Mouse (Mus musculus): ENCODE results near the gene D430041D05Rik. TPM values are rescaled to one million over a fixed set of nuclear protein-coding genes. Genes with fewer than 3 reads are reported as not detected.

Gene D430041D05Rik
- polyA plus RNA-seq, 1 experiment from 2014 or later: 0.97 TPM

DNA sequence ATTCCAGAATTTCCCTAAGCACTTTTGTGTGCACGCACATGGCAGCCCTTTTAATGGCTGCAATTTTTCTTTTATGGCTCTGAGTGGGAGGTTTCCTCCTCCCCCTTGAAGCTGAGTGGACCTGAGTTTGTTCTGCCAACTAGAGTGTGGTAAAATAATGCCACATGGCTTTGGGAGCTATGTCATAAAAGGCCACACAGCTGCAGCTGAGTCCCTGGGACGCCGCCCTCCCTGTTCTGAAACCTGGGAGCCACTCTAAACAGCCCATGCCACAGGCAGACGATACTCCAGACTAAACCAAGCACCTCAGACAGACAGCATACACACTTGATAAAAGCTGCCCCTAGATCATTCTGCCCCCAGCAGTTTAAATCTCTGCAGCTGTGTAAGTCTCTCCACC lies 143.8 kb downstream of the D430041D05Rik start:
- no peak overlapping the region for H3K27ac ChIP-seq (replicated peaks; ENCODE audit: low read depth, low read length)
- DNase-seq (ENCODE audit: low spot score): peak; percentile 68

GRCm38 (mm10) chr2:104261741-104262067 lies 149.1 kb downstream of the D430041D05Rik start:
- WGBS: 93% methylated on average over 4 of the region's 4 CpGs
- DNase-seq (ENCODE audit: low spot score) (no peak), ATAC-seq (ENCODE audit: insufficient number of reproducible peaks, low FRiP score, low TSS enrichment, low read depth) (no peak)

More for the DNA sequence above, 143.8 kb downstream of the D430041D05Rik start:
- Histone ChIP-seq H3K4me3 (ENCODE audit: low read depth, low read length) (no peak overlapping the region), H3K4me1 (ENCODE audit: control insufficient read depth, insufficient read depth, low read length) (no peaks in the 10 kb centered on the region), H3K4me2 (ENCODE audit: low read depth, severe bottlenecking) (no peak overlapping the region), H3K27me3 (ENCODE audit: control insufficient read depth, insufficient read depth, low read length) (no peaks in the 10 kb centered on the region), H3K9ac (ENCODE audit: low read length) (no peak overlapping the region), H3K36me3 (ENCODE audit: control insufficient read depth, insufficient read depth, low read length) (no peaks in the 10 kb centered on the region), H3K9me3 (ENCODE audit: control insufficient read depth, low read length) (no peaks in the 10 kb centered on the region)
- WGBS: 16% methylated on average over 4 of the region's 4 CpGs
- ATAC-seq (ENCODE audit: insufficient number of reproducible peaks, low FRiP score, low TSS enrichment, low read depth): peak; percentile 83

GRCm38 (mm10) chr2:104260920-104261740 lies 149.7 kb downstream of the D430041D05Rik start:
- Histone ChIP-seq H3K4me1 (ENCODE audit: control insufficient read depth, insufficient read depth, low read length) (no peaks in the 10 kb centered on the region), H3K9ac (ENCODE audit: low read length) (no peak overlapping the region), H3K4me2 (ENCODE audit: low read depth, severe bottlenecking) (no peak overlapping the region), H3K27ac (replicated peaks; ENCODE audit: low read depth, low read length) (no peak overlapping the region), H3K4me3 (ENCODE audit: low read depth, low read length) (no peak overlapping the region), H3K9me3 (ENCODE audit: control insufficient read depth, low read length) (no peaks in the 10 kb centered on the region), H3K27me3 (ENCODE audit: control insufficient read depth, insufficient read depth, low read length) (no peaks in the 10 kb centered on the region), H3K36me3 (ENCODE audit: control insufficient read depth, insufficient read depth, low read length) (no peaks in the 10 kb centered on the region)
- ATAC-seq (ENCODE audit: insufficient number of reproducible peaks, low FRiP score, low TSS enrichment, low read depth) (no peak), DNase-seq (ENCODE audit: low spot score) (no peak)
- 86% methylated on average over 18 of the region's 18 CpGs for WGBS

More at GRCm38 (mm10) chr2:104261741-104262067, 149.1 kb downstream of the D430041D05Rik start:
- no peak overlapping the region for H3K27ac ChIP-seq (replicated peaks; ENCODE audit: low read depth, low read length)
- no peaks in the 10 kb centered on the region for H3K36me3 ChIP-seq (ENCODE audit: control insufficient read depth, insufficient read depth, low read length)
- no peaks in the 10 kb centered on the region for H3K4me1 ChIP-seq (ENCODE audit: control insufficient read depth, insufficient read depth, low read length)
- no peak overlapping the region for H3K4me3 ChIP-seq (ENCODE audit: low read depth, low read length)
- H3K4me2 ChIP-seq (ENCODE audit: low read depth, severe bottlenecking): no peak overlapping the region
- no peak overlapping the region for H3K9ac ChIP-seq (ENCODE audit: low read length)
- H3K27me3 ChIP-seq (ENCODE audit: control insufficient read depth, insufficient read depth, low read length): no peaks in the 10 kb centered on the region
- no peaks in the 10 kb centered on the region for H3K9me3 ChIP-seq (ENCODE audit: control insufficient read depth, low read length)

GRCm38 (mm10) chr2:104256585-104256984 lies 154.2 kb downstream of the D430041D05Rik start:
- WGBS: 76% methylated on average over 15 of the region's 15 CpGs
- no peak overlapping the region for H3K4me3 ChIP-seq (ENCODE audit: low read depth, low read length)
- H3K27me3 ChIP-seq (ENCODE audit: control insufficient read depth, insufficient read depth, low read length): no peaks in the 10 kb centered on the region
- ATAC-seq (ENCODE audit: insufficient number of reproducible peaks, low FRiP score, low TSS enrichment, low read depth) (no peak), DNase-seq (ENCODE audit: low spot score) (no peak)
- no peak overlapping the region for H3K27ac ChIP-seq (replicated peaks; ENCODE audit: low read depth, low read length)
- H3K9ac ChIP-seq (ENCODE audit: low read length): no peak overlapping the region
- H3K36me3 ChIP-seq (ENCODE audit: control insufficient read depth, insufficient read depth, low read length): no peaks in the 10 kb centered on the region
- 0 out of 2 replicates have a peak, but pooled peaks cover 2% of the 10 kb centered on the region for H3K4me1 ChIP-seq (ENCODE audit: control insufficient read depth, insufficient read depth, low read length)
- no peak overlapping the region for H3K4me2 ChIP-seq (ENCODE audit: low read depth, severe bottlenecking)
- no peaks in the 10 kb centered on the region for H3K9me3 ChIP-seq (ENCODE audit: control insufficient read depth, low read length)

DNA sequence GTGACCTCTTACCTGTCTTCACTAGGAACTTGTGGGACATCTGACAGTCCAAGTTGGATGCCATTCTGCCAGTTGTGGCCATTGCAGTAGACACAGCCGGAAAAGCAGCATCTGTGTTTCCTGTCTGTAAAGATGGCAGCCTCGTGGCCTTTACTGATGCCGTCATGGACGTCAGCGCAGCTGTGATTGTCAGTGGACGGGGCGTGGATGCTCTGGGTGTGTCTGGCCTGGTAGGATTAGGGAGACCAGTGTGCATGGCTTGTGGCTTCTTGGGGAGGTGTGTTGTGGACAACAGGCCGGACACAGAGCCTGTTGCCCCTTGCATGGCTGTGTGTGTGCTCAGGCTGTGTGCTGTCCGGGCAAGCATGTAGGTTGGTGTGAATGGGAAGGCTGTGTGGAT lies 155.9 kb downstream of the D430041D05Rik start:
- ATAC-seq (ENCODE audit: insufficient number of reproducible peaks, low FRiP score, low TSS enrichment, low read depth): no peak
- no peak for DNase-seq (ENCODE audit: low spot score)
- no peak overlapping the region for H3K9ac ChIP-seq (ENCODE audit: low read length)
- H3K27ac ChIP-seq (replicated peaks; ENCODE audit: low read depth, low read length): no peak overlapping the region
- H3K4me2 ChIP-seq (ENCODE audit: low read depth, severe bottlenecking): no peak overlapping the region
- H3K27me3 ChIP-seq (ENCODE audit: control insufficient read depth, insufficient read depth, low read length): no peaks in the 10 kb centered on the region
- H3K4me3 ChIP-seq (ENCODE audit: low read depth, low read length): no peak overlapping the region
- WGBS: 90% methylated on average over 9 of the region's 9 CpGs
- 0 out of 2 replicates have a peak, but pooled peaks cover 2% of the 10 kb centered on the region for H3K4me1 ChIP-seq (ENCODE audit: control insufficient read depth, insufficient read depth, low read length)
- H3K36me3 ChIP-seq (ENCODE audit: control insufficient read depth, insufficient read depth, low read length): no peaks in the 10 kb centered on the region
- H3K9me3 ChIP-seq (ENCODE audit: control insufficient read depth, low read length): no peaks in the 10 kb centered on the region

DNA sequence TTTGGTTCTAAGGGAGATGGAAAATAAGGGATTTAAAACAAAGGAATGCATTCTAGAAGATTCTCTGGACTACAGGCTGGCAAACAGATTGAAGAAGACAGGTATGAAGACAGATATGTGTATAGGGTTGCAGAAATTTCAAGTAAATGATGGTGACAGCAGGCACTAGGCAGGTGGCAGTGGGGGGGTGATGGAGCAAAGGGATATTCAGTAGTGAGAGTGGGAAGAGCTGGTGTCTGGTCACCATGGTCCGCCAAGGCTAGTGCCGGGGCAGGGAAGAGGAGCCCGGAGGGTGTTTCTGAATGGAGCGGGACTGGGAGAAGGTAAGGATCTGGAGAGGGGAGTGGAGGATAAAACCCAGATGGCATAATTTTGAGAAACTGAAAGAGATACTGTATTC lies 157.5 kb downstream of the D430041D05Rik start:
- H3K4me3 ChIP-seq (ENCODE audit: low read depth, low read length): no peak overlapping the region
- H3K9me3 ChIP-seq (ENCODE audit: control insufficient read depth, low read length): no peaks in the 10 kb centered on the region
- H3K4me2 ChIP-seq (ENCODE audit: low read depth, severe bottlenecking): no peak overlapping the region
- H3K27me3 ChIP-seq (ENCODE audit: control insufficient read depth, insufficient read depth, low read length): no peaks in the 10 kb centered on the region
- H3K27ac ChIP-seq (replicated peaks; ENCODE audit: low read depth, low read length): no peak overlapping the region
- no peak overlapping the region for H3K9ac ChIP-seq (ENCODE audit: low read length)
- DNase-seq (ENCODE audit: low spot score): no peak
- H3K4me1 ChIP-seq (ENCODE audit: control insufficient read depth, insufficient read depth, low read length): 0 out of 2 replicates have a peak, but pooled peaks cover 2% of the 10 kb centered on the region
- no peak for ATAC-seq (ENCODE audit: insufficient number of reproducible peaks, low FRiP score, low TSS enrichment, low read depth)
- 96% methylated on average over 4 of the region's 4 CpGs for WGBS
- no peaks in the 10 kb centered on the region for H3K36me3 ChIP-seq (ENCODE audit: control insufficient read depth, insufficient read depth, low read length)

GRCm38 (mm10) chr2:104251647-104252046 lies 159.2 kb downstream of the D430041D05Rik start:
- H3K27me3 ChIP-seq (ENCODE audit: control insufficient read depth, insufficient read depth, low read length): no peaks in the 10 kb centered on the region
- ATAC-seq (ENCODE audit: insufficient number of reproducible peaks, low FRiP score, low TSS enrichment, low read depth) (no peak), DNase-seq (ENCODE audit: low spot score) (no peak)
- 0 out of 2 replicates have a peak, but pooled peaks cover 2% of the 10 kb centered on the region for H3K4me1 ChIP-seq (ENCODE audit: control insufficient read depth, insufficient read depth, low read length)
- no peaks in the 10 kb centered on the region for H3K9me3 ChIP-seq (ENCODE audit: control insufficient read depth, low read length)
- no peak overlapping the region for H3K4me2 ChIP-seq (ENCODE audit: low read depth, severe bottlenecking)
- no peaks in the 10 kb centered on the region for H3K36me3 ChIP-seq (ENCODE audit: control insufficient read depth, insufficient read depth, low read length)
- WGBS: 86% methylated on average over 4 of the region's 4 CpGs
- no peak overlapping the region for H3K9ac ChIP-seq (ENCODE audit: low read length)
- no peak overlapping the region for H3K4me3 ChIP-seq (ENCODE audit: low read depth, low read length)
- H3K27ac ChIP-seq (replicated peaks; ENCODE audit: low read depth, low read length): no peak overlapping the region

DNA sequence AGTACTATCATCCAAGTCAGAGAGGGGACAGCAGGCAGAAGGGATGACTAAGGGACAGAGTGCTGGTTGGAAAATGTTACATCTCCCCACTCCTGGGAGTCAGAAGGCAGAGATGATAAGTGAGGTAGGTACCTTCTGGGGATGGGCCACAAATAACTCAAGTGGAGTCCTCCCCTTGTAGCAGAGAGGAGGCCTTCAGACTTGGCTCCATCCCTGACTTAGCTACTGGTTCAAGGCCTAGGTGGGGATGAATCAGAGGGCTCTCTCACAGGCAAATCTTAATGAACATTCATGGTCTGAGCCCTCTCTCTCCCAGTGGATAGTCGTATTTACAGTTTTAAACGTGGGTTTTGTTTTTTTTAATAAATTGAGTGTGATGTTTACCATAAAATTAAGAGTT lies 161.0 kb downstream of the D430041D05Rik start:
- ATAC-seq (ENCODE audit: insufficient number of reproducible peaks, low FRiP score, low TSS enrichment, low read depth) (no peak), DNase-seq (ENCODE audit: low spot score) (no peak)
- Histone ChIP-seq H3K27ac (replicated peaks; ENCODE audit: low read depth, low read length) (no peak overlapping the region), H3K27me3 (ENCODE audit: control insufficient read depth, insufficient read depth, low read length) (no peaks in the 10 kb centered on the region), H3K9ac (ENCODE audit: low read length) (no peak overlapping the region), H3K9me3 (ENCODE audit: control insufficient read depth, low read length) (no peaks in the 10 kb centered on the region), H3K4me2 (ENCODE audit: low read depth, severe bottlenecking) (no peak overlapping the region), H3K36me3 (ENCODE audit: control insufficient read depth, insufficient read depth, low read length) (no peaks in the 10 kb centered on the region), H3K4me3 (ENCODE audit: low read depth, low read length) (no peak overlapping the region), H3K4me1 (ENCODE audit: control insufficient read depth, insufficient read depth, low read length) (0 out of 2 replicates have a peak, but pooled peaks cover 2% of the 10 kb centered on the region)
- WGBS: 87% methylated on average over 2 of the region's 2 CpGs
